Mouse (Mus musculus): ENCODE results near the gene Txnrd2. TPM values are rescaled to one million over a fixed set of nuclear protein-coding genes. Genes with fewer than 3 reads are reported as not detected.

Gene Txnrd2
- polyA plus RNA-seq, 1 experiment from 2014 or later = 27.8 TPM

DNA sequence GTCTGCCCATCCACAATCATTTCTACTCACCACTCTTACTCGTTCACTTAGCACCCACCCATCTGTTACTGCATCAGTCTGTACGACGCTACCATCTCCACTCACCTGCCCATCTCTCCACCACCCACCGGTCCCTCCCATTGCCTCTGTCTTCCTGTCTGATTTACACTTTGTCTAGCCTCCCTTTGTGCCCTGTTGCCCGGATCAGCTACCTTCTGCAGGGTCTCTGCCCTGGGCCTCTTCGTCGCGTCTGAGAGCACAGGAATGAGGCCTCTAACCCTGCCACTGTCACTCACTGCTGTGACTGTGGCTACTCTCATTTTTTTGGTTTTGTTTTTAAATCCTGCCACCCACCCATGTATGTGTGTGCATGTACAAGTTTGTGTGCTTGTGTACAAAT is 41.5 kb upstream of the Txnrd2 start:
- ATAC-seq = no peak
- no peaks in the 10 kb centered on the region for H3K9me3 ChIP-seq (ENCODE audit: control insufficient read depth, low read length)
- no peak overlapping the region for H3K9ac ChIP-seq (replicated peaks; ENCODE audit: low read depth, low read length)
- H3K27ac ChIP-seq (ENCODE audit: low read length) = no peak overlapping the region; the same call in 1 of the 2 replicates
- no peak overlapping the region for H3K4me2 ChIP-seq (ENCODE audit: low read length)
- H3K27me3 ChIP-seq (replicated peaks; ENCODE audit: control insufficient read depth, insufficient read depth, low read length) = no peaks in the 10 kb centered on the region
- no peaks in the 10 kb centered on the region for H3K36me3 ChIP-seq (ENCODE audit: control insufficient read depth, insufficient read depth)
- H3K4me1 ChIP-seq (replicated peaks; ENCODE audit: control insufficient read depth, insufficient read depth, low read length) = peaks cover 68% of the 10 kb centered on the region
- WGBS = 69% methylated on average over 8 of the region's 8 CpGs
- H3K4me3 ChIP-seq (replicated peaks; ENCODE audit: low read length) = no peak overlapping the region

DNA sequence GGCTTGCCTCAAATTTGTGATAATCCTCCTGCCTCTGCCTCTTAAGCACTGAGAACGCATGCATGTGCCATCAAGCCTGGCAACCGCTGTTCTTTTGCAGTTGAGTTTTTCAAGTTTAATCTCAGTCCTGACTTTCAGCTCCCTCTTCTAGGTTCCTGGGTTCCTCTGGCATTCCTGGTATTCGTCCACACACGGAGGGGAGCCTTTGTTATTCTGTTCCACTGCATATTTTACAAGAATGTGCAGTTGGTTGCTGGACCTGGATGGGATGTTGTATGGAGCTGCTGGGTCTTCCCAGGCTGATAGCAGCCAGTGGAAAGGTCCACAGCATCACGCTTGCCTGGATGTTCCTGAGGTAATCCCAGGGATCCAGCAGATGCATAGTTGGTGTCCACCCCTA is 40.8 kb upstream of the Txnrd2 start:
- H3K9ac ChIP-seq (replicated peaks; ENCODE audit: low read depth, low read length) = no peak overlapping the region
- no peaks in the 10 kb centered on the region for H3K27me3 ChIP-seq (replicated peaks; ENCODE audit: control insufficient read depth, insufficient read depth, low read length)
- no peak overlapping the region for H3K4me3 ChIP-seq (replicated peaks; ENCODE audit: low read length)
- WGBS = 67% methylated on average over 5 of the region's 5 CpGs
- H3K9me3 ChIP-seq (ENCODE audit: control insufficient read depth, low read length) = no peaks in the 10 kb centered on the region
- no peak overlapping the region for H3K4me2 ChIP-seq (ENCODE audit: low read length)
- ATAC-seq = no peak
- no peaks in the 10 kb centered on the region for H3K36me3 ChIP-seq (ENCODE audit: control insufficient read depth, insufficient read depth)
- H3K4me1 ChIP-seq (replicated peaks; ENCODE audit: control insufficient read depth, insufficient read depth, low read length) = peaks cover 61% of the 10 kb centered on the region
- no peak overlapping the region for H3K27ac ChIP-seq (ENCODE audit: low read length)

DNA sequence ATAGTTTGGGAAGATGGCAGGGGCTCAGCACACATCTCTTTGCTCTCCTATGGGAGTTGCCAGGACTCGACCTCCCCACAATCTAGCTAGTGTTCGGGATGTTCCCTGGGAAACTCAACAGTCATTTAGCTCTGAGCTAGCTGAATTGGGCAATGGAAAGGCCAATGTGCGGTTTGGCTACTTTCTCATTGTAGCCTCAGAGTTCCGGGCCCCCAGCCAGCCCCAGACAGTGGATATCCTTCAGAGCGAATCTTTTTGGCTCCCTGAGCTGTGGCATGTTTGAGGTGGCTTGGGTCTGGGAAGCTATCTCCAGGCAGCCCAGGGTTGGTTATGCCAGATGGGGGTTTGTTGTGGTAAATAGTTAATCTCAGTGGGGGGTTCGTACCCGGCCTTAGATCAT is 39.7 kb upstream of the Txnrd2 start:
- ATAC-seq = no peak
- WGBS = 59% methylated on average over 7 of the region's 7 CpGs
- Histone ChIP-seq H3K27me3 (replicated peaks; ENCODE audit: control insufficient read depth, insufficient read depth, low read length) (no peaks in the 10 kb centered on the region), H3K4me2 (ENCODE audit: low read length) (no peak overlapping the region), H3K4me3 (replicated peaks; ENCODE audit: low read length) (no peak overlapping the region), H3K36me3 (ENCODE audit: control insufficient read depth, insufficient read depth) (no peaks in the 10 kb centered on the region), H3K4me1 (replicated peaks; ENCODE audit: control insufficient read depth, insufficient read depth, low read length) (peaks cover 50% of the 10 kb centered on the region), H3K9me3 (ENCODE audit: control insufficient read depth, low read length) (no peaks in the 10 kb centered on the region), H3K27ac (ENCODE audit: low read length) (no peak overlapping the region), H3K9ac (replicated peaks; ENCODE audit: low read depth, low read length) (no peak overlapping the region)

DNA sequence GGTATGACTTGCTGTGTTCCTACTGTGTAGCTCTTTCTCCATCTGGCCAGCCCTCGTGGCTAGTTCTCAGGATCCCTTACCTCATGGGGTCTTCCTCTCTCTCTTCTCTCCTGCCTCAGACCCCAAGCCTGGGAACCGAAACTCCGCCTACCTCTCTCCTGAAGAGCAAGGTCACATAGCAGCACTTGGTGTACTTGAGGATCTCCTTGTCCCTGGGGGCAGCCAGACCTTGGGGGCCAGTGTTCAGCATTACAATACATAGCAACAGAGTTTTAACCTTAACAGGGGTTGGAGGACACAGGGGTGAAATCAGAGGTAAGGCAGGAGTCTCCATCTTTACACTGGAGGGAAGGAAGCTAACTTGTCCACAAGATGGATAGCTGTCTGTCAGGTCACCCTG is 39.2 kb upstream of the Txnrd2 start:
- Histone ChIP-seq H3K9ac (replicated peaks; ENCODE audit: low read depth, low read length) (no peak overlapping the region), H3K27ac (ENCODE audit: low read length) (no peak overlapping the region), H3K4me2 (ENCODE audit: low read length) (no peak overlapping the region), H3K4me1 (replicated peaks; ENCODE audit: control insufficient read depth, insufficient read depth, low read length) (peaks cover 45% of the 10 kb centered on the region), H3K4me3 (replicated peaks; ENCODE audit: low read length) (no peak overlapping the region), H3K36me3 (ENCODE audit: control insufficient read depth, insufficient read depth) (no peaks in the 10 kb centered on the region), H3K9me3 (ENCODE audit: control insufficient read depth, low read length) (no peaks in the 10 kb centered on the region), H3K27me3 (replicated peaks; ENCODE audit: control insufficient read depth, insufficient read depth, low read length) (no peaks in the 10 kb centered on the region)
- 62% methylated on average over 3 of the region's 3 CpGs for WGBS
- no peak for ATAC-seq

DNA sequence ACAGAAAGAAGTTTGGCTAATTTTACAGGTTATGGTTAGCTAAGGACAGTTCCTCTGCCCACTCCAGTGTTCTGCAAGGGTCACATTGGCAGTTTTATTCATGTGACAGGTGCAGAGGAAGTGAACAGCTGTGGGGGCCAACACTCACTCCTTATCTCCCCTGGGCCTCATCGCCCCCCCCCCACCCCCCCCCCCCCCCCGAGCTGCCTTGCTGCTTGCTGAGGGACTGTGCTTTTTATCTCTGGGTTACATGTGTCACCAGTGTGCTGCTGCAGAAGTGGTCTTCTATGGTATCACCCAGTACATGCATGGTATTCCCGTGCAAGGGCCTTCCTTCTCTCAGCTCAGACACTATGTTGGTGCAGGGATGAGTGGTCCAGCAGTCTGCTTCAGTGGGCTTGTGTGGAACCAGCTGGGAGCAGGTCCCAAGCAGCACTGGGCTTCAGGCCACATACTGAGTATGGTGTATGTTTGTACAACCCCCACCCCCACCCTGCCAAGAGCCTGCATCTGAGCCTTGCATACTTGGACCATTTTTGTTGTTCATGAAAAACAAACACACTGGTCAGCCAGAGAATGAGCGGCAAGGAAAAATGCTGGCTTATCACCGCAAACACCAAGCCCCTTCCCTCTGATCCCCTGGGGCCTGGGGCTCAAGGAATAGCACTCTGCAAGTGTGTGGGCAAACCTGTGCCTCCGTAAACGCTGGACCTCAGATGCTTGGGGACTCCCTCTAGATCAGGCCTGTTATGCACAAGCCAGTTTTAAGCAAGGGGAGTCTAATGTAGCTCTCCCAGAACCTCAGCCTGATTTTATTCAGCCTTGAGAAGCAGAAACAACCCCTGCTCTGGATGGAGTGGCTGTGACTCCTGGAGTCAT is 38.2 kb upstream of the Txnrd2 start:
- Histone ChIP-seq H3K27me3 (replicated peaks; ENCODE audit: control insufficient read depth, insufficient read depth, low read length) (no peaks in the 10 kb centered on the region), H3K9me3 (ENCODE audit: control insufficient read depth, low read length) (no peaks in the 10 kb centered on the region), H3K4me1 (replicated peaks; ENCODE audit: control insufficient read depth, insufficient read depth, low read length) (peaks cover 43% of the 10 kb centered on the region), H3K4me2 (ENCODE audit: low read length) (no peak overlapping the region), H3K36me3 (ENCODE audit: control insufficient read depth, insufficient read depth) (no peaks in the 10 kb centered on the region), H3K4me3 (replicated peaks; ENCODE audit: low read length) (no peak overlapping the region), H3K9ac (replicated peaks; ENCODE audit: low read depth, low read length) (no peak overlapping the region), H3K27ac (ENCODE audit: low read length) (peak overlapping the region; percentile 39; the same call in 1 of the 2 replicates)
- 40% methylated on average over 5 of the region's 7 CpGs for WGBS
- peak; percentile 11; the same call in 1 of the 2 replicates for ATAC-seq

DNA sequence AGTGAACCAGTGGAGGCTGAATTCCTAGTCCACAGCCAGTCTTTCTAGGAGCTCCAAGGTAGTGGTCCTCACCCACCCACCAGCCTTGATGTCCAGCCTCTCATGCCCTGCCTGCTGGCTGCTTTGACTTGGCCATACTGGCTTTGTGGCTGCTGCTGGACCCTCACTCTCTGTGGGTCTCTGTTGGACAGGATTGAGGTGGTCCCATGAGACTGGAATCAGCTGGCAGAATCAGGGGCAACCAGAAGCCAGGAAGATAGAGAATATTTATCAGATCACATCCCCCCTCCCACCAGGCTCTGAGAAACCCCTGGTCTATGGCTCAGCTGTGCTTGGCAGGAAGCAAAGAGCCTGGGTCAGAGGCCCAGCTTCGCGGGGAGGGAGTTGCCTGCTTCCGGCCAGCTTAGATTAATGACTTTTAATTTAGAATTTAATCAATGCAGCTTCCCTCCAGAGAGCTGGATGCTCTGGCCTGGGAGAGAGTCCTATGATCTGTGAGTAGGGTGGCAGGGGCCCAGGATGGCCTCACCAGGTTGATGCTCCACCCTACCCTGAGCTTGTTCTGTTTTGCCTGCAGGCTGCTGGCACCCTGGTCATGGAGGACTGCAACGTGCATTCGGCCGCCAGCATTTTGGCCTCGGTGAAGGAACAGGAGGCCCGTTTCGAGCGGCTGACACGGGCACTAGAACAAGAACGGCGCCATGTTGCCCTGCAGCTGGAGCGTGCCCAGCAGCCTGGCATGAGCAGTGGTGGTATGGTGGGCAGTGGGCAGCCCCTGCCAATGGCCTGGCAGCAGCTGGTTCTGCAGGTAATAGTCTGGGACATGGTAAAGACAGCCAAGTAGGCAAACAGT is 37.4 kb upstream of the Txnrd2 start:
- Histone ChIP-seq H3K9ac (replicated peaks; ENCODE audit: low read depth, low read length) (no peak overlapping the region), H3K36me3 (ENCODE audit: control insufficient read depth, insufficient read depth) (no peaks in the 10 kb centered on the region), H3K9me3 (ENCODE audit: control insufficient read depth, low read length) (no peaks in the 10 kb centered on the region), H3K4me1 (replicated peaks; ENCODE audit: control insufficient read depth, insufficient read depth, low read length) (peaks cover 43% of the 10 kb centered on the region), H3K4me2 (ENCODE audit: low read length) (no peak overlapping the region), H3K4me3 (replicated peaks; ENCODE audit: low read length) (no peak overlapping the region), H3K27me3 (replicated peaks; ENCODE audit: control insufficient read depth, insufficient read depth, low read length) (no peaks in the 10 kb centered on the region), H3K27ac (ENCODE audit: low read length) (no peak overlapping the region; the same call in 1 of the 2 replicates)
- ATAC-seq = no peak
- WGBS = 80% methylated on average over 14 of the region's 14 CpGs

DNA sequence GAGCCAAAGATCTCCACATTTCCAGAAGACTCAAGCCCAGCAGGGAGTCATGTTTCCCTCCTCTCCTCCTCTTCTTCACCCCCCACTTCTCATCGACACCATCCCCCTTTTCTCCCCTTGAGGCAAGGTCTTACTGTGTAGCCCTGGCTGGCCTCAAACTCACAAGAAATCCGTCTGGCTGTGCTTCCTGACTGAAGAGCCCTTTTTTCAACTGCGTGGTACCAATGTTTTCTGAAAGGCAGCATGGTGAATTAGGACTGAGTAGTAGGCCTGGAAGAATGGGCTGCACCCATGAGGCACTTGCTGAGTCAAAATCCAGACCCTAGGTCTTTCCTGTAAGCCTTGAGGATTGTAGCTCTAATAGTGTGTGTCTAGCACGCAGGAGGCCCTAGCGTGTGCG is 35.8 kb upstream of the Txnrd2 start:
- WGBS = 74% methylated on average over 6 of the region's 6 CpGs

DNA sequence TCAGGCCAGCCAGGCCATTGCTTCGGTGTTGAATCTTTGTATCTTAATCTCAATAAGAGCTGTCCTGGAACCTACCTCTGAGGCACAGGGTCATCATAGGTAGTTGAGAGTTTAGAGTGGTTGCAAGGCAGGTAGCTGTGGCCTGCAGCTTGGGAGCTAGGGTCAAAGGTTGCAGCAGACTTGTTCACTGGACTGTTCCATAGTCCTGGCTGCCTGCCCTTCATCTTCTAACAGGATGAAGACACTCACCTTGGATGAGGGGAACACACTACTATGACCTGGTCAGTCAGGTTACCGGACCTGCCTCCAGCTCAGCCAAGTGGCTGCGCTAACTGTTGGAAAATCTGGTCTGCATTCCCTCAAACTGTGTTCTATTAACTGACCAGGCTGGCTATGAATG is 35.1 kb upstream of the Txnrd2 start:
- no peak overlapping the region for H3K4me3 ChIP-seq (replicated peaks; ENCODE audit: low read length)
- no peak overlapping the region for H3K9ac ChIP-seq (replicated peaks; ENCODE audit: low read depth, low read length)
- no peaks in the 10 kb centered on the region for H3K36me3 ChIP-seq (ENCODE audit: control insufficient read depth, insufficient read depth)
- H3K4me2 ChIP-seq (ENCODE audit: low read length) = no peak overlapping the region
- peaks cover 57% of the 10 kb centered on the region for H3K4me1 ChIP-seq (replicated peaks; ENCODE audit: control insufficient read depth, insufficient read depth, low read length)
- ATAC-seq = no peak
- H3K27me3 ChIP-seq (replicated peaks; ENCODE audit: control insufficient read depth, insufficient read depth, low read length) = no peaks in the 10 kb centered on the region
- 98% methylated on average over 3 of the region's 3 CpGs for WGBS
- H3K9me3 ChIP-seq (ENCODE audit: control insufficient read depth, low read length) = no peaks in the 10 kb centered on the region
- H3K27ac ChIP-seq (ENCODE audit: low read length) = no peak overlapping the region

More for the DNA sequence above, 35.8 kb upstream of the Txnrd2 start:
- Histone ChIP-seq H3K4me2 (ENCODE audit: low read length) (no peak overlapping the region), H3K9ac (replicated peaks; ENCODE audit: low read depth, low read length) (no peak overlapping the region), H3K27ac (ENCODE audit: low read length) (no peak overlapping the region), H3K4me3 (replicated peaks; ENCODE audit: low read length) (no peak overlapping the region), H3K9me3 (ENCODE audit: control insufficient read depth, low read length) (no peaks in the 10 kb centered on the region), H3K4me1 (replicated peaks; ENCODE audit: control insufficient read depth, insufficient read depth, low read length) (peaks cover 49% of the 10 kb centered on the region), H3K27me3 (replicated peaks; ENCODE audit: control insufficient read depth, insufficient read depth, low read length) (no peaks in the 10 kb centered on the region), H3K36me3 (ENCODE audit: control insufficient read depth, insufficient read depth) (no peaks in the 10 kb centered on the region)
- no peak for ATAC-seq

DNA sequence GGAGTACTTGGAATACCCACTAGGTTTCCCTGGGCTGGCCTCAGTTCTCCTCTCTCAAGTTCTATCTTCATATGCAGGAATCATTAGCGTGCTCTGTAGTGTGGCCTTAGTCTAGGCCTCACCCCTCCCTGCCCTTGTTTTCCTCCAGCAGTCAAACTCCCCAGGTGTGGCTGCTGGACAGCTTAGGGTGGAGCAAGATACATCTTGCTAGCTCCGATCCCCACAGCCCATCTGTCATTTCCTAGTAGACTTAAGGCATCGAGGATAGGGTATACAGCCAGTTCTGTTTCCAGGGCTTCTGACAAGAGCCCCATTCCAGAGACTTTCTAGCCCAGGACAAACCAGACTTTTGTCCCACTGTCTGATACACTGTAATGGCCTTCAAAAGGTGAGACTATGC is 34.5 kb upstream of the Txnrd2 start:
- H3K4me1 ChIP-seq (replicated peaks; ENCODE audit: control insufficient read depth, insufficient read depth, low read length) = peaks cover 63% of the 10 kb centered on the region
- no peaks in the 10 kb centered on the region for H3K27me3 ChIP-seq (replicated peaks; ENCODE audit: control insufficient read depth, insufficient read depth, low read length)
- no peak overlapping the region for H3K27ac ChIP-seq (ENCODE audit: low read length)
- H3K9ac ChIP-seq (replicated peaks; ENCODE audit: low read depth, low read length) = no peak overlapping the region
- no peak overlapping the region for H3K4me2 ChIP-seq (ENCODE audit: low read length)
- no peak overlapping the region for H3K4me3 ChIP-seq (replicated peaks; ENCODE audit: low read length)
- H3K9me3 ChIP-seq (ENCODE audit: control insufficient read depth, low read length) = no peaks in the 10 kb centered on the region
- 89% methylated on average over 3 of the region's 3 CpGs for WGBS
- ATAC-seq = no peak
- H3K36me3 ChIP-seq (ENCODE audit: control insufficient read depth, insufficient read depth) = no peaks in the 10 kb centered on the region
